Mouse (Mus musculus): ENCODE data around the gene Tbx4.
A peak's percentile ranks its signal among the peaks of the same experiment; 100 is the strongest.

Tbx4 gene

DNA sequence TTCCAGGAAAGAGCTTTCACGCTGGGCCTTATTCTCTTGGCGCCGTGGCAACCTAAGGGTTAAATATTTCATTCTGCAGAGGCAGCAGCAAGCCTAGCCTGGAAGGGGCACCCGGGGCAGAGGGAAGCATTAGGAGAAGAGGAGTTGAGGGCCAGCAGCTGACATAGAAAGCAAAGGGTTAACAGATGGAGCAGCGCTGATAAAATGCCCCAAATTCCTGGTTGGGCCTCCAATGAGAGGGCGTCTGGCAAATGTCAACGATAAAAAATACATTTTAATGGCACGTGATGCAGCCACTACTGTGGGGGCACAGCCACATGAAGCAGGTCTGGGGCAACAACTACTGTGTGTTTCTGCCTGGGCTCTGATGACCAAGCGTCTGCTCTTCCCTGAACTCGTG, 23.9 kb downstream of the Tbx4 start:
- no peak for DNase-seq

DNA sequence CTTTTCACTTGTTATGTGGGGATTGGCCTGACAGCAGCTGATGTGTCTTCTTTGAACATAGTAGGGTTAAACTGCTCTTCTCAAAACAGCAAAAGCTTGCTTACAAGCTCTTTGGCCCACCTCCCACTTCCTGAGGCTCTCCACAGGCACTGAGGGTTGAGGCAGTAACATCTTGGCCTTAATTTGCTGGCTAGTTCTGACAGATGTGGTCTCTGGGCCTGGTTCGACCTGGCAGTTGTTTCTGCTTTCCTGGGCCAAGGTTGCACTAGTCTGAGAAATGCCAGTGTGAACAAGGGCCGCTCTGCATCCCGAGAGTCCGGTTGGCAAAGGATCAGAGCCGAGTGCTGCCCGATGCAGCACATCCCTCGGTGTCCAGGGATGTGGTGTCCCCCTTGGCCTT, 27.3 kb downstream of the Tbx4 start:
- no peak for DNase-seq

DNA sequence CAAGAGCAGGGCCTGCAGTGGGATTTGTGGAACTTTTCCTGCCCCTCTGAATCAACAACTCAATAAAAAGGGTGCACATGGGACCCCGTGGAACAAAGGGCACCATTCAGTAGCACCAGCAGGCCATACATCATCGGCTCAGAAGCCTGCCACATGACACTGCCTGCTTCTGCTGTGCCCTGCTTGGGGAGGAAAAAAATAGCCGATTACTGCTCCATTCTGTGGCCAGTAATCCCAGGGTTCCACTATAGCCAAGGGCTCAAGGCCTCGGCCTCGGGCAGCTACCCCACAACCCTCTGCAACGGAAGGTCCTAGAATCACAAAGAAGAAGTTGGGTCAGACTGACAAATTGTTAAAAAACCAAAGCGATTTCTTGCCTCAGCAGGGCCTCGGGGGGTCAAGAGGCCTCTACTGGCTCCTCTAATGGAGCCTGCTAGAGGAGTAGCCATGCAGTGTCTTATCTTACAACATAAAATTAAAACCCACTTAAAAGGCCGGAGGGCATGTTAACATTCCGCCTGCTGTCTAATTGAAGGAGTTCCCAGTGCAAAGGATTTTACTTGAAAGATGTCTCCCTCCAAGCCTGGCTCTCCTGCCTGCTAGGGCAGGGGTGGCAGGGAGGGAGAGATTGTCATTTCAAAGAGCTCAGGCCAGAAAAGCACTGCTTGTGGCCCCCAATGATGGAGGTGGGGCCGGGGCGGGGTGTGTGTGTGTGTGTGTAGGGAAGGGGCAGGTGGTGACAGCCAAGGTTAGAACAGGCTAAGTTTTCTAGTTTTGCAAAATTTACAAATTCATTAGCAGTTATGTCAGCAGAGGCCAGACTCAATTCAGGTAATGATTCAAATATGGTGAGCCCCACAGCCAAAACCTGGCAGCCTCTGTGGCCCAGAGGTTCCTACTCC, 31.1 kb downstream of the Tbx4 start:
- no peak for DNase-seq

DNA sequence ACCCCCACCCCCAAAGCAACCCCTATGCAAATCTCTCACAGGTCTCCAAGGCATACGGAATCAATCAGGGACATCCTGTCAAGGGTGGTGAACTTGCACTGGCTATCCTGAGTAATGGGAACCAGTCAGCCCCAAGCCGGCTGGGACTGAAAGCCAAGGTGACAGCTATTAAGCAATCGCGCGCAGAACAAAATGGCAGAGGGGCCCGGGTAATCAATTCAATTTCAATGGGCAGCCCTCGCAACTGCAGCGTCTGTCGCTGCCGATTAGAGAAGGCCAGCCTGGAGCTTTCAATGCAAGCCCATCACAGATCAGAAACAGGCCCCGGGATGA, 31.7 kb downstream of the Tbx4 start:
- no peak for DNase-seq

DNA sequence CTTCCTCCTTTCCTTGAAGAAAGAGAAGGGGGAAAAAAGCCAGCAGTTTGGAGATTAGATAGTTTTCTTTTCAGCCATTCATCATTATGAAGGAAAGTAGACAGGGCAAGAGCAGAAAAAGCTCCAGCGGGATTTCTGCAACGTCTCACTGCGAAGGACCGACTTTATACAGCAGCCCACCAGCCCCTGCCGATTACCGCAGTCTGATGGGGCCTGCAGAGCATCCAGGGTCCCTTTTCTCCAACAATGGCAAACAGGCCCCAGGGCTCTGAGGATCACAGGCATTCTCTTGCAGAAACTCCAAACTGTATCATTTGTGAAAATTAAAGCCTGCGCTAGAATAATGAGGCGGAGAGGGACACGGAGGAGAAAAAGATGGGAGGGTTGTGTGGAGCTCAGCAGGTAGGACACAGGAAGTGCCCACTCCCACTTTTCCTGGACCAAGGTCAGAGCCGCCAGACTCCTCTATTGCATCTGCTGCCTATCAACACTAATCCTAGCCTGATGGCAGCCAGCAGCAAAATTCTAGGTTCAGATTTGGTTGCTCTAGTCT, 32.2 kb downstream of the Tbx4 start:
- DNase-seq, result no peak

DNA sequence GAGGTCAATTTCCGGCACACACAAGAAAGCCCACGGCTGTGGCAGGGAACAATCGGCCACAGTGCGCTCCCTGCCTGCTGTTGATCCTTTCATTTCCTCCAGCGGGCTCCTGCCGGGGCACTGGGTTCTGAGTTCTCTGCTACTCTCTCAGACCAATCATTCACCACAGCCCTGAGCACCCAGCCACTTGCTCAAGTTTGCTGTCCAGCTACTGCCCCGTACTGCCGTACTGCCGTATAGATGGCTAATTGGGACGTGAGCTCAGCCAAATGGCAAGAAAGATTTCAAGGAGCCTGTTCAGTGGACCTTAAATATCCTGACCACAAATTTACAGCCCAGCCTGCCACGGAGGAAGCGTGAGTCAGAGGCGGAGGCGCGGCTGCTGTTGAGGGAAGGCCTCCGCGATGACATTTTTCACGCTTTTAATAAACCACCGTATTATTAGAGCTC, 39.1 kb downstream of the Tbx4 start:
- DNase-seq, result peak; percentile 15

DNA sequence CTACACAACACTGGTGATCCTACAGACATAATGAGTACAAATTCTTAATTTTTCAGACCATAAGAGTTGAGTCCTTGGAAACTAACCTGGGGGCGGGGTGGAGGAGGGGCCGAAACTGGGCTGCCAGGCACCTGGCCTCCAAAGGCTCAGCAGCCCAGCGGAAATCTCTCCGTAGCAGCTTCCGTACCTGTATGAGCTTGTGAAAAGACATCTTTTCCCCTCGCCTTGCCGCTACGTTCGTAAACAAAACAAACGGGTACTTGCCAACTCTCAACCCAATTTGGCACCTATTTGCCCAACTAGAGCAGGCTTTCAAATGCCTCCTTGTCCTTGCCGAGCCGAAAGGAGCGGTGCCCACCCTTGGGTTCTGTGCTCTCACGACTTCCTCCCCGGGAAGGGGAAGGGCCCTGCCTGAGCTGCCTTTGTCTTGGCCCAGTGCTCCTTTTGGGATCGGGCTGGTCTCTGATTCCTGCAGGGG, 40.1 kb downstream of the Tbx4 start:
- no peak for DNase-seq

DNA sequence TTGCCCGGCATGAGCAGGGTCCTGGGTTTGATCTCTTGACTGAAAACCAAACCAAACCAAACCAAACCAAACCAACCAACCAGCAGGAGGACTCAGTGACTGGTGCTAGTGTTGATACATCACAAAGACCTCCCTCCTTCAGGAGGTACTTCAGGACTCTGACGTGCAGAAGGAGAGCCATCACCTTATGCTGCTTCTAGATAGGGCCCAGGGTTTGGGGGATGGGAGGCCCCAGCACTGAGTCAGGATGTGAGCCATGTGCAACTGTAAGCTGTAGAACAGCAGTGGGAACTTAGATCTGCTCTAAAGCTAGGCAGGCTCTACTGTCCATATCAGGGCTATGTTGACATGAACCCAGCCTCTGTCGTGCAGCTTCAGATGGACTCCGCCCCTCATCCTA, 41.9 kb downstream of the Tbx4 start:
- DNase-seq, result no peak

DNA sequence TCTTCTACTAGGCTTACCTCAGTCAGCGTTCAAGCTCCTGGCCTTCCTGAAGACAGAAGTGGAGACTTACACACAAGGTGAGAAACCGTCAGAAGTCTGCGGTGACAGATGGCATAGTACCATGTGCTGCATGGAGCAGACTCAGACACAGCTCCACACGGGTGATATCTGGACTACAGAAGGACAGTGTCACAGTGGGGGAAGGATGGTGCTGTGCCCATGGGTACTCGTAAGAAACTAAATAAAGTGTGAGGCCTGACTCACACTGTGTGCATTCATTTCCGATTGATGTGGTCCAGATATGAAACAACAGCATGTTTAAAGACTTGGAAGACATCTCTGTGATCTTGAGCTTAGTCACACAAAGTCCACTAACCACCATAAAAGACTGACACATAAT, 43.4 kb downstream of the Tbx4 start:
- no peak for DNase-seq

DNA sequence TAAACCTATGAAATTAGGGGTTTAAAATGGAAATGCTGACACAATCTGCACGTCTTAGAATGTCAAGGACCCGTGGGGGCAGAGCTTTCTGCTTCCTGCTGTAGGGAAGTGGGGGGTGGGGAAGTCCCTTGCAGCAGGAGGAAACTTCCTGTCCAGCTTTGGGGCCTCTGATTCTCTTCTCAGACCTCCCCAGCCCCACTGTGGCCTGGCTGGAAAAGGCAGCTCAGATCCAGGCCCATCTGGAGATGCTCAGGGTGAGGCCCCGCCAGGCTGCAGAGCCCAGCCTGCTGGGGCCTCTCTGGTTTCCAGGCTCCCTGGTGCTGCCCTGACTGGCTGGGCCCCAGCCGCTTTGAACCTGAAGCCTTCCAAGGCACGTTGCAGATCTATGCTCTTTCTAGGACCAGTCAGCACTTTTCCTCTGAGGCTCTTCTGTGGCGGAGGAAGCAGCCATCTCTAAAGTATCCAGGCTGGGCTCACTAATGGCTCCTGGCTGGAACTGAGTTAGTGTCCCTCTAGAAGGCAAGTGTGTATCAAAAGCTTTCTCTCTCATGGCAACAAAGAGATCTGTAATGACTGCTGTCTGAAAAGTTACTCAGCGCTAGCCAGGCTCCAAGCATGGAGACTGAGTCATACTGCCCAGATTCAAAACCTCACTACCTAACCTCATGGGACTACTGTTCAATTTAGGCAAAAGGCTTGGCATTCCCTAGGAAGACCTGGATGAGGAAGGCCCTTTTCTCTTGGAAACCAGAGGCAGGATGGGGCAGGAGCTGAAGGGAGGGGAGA, 55.8 kb downstream of the Tbx4 start:
- no peak for DNase-seq

DNA sequence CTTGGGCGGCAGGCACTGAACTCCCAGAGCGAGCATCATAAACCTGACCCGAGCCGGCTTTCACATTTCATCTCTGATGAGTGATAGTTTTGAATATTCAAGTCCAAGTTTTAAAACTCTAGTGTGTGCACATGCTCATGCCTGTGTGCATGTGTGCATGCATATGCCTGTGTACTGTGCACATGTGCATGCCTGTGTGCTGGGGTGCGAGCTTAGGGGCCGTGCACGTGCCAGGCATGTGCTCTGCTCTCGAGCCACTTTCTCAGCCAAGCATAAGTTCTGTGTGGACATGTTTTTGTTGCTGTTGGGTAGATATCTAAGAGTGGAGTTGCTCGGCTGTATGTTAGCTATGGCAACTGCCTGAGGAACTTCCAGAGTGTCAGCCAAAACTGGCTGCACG, 62.5 kb downstream of the Tbx4 start:
- no peak for DNase-seq

DNA sequence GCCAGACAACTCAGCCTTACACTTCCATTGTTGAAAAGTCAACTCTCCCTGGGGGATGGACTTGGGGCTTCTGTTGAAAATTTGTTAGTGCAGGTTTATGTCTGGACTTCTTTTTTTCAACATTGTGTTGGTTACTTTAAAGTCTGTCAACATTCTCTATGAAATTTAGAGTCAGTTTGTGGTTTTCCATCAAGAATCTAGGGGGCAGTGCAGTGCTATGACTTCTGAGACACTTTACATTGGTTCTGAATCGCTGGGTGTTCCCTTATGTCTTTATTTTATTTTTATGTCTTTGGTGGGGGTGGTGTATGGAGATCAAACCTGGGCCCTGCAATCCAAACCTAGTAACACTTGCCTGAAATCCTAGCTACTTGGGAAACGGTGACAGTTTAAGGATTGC, 63.5 kb downstream of the Tbx4 start:
- no peak for DNase-seq

DNA sequence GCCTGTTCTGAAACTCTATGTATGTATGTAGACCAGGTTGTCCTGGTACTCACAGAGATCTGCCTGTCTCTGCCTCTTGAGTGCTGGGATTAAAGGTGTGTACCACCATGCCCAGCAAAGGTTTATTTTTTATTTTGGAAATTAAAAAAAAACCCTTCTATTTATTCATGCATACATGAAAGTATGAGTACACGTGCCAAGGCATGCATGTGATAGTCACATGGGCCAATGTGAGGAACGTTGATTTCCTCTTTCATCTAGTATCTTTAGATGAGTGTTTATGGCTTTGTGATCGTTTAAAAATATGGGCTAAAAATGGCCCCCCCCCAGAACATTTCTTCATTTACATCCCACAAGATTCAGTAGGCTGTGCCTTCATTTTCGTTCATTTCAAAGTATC, 66.3 kb downstream of the Tbx4 start:
- no peak for DNase-seq

DNA sequence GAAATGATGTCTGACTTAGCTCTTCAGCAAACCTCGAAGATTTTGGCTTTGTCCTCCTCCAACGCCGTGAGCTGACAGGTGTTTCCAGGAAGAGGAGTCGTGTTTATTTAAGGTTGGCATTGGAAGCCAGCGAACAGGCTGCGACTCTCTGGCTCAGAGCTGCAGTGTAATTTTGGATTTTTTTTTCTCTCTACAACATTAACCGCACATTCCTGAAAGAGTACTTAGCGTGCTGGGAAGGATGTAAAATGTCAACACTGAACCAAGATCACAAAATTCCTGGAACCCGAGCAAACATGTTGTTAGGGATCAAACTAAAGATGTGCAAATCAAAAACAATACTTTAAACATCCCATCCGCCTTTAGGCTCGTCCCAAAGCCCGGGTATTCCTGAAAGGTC, 69.4 kb downstream of the Tbx4 start:
- no peak for DNase-seq

DNA sequence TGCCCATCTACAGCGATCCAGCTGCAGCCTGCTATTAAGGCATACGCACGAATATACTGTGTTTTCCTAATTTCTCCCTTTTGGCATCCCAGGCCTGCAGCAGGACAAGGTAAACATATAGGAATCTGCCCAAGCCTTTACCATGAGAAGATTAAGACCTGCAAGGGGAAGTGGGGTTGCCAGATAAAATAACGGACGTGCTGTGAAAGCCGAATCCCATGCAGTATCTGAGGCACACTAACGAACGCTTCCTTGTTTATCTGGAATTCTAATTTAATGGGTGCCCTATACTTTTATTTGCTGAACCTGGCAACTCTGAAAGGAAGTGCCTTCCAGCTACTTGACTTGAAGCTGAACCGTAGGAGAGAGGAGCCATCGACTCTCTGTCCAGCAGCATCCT, 70.2 kb downstream of the Tbx4 start:
- DNase-seq, result no peak

DNA sequence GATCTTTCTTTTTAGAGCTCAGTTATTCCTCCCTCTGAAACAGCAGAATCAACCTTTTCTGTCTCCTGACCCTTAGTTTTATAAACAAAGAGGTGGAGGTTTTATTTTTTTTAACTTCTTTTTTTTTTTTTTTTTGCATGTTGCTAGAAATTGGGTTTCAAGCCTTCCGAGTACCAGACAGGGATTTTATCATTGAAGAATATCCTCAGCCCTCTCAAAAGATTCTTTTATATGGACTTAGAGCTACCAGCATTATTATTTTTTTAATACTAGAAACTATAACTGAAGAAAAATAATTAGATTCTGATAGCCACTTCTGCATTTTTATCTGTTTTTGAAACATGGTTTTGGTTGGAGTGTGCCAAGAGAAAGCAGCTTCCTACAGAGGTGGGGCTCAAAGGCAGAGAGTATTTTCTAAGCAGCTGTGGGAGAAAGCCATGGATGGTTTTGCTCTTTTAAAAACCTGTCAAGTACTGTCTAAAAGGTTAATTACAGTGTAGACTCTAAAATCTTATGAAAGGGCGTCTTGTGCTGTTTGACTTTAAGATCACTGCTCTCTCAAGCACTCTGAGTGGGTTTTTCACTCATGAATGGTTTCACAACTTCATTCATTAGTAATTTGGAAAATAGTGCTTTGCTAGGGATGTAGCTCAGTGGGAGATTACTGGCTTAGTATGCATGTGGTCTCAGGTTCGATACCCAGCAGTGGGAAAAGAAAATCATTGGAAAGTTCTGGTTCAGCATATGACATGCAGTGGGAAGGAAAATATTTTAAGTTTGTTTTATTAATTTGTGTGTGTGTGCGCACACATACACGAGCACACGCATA, 70.9 kb downstream of the Tbx4 start:
- DNase-seq, result no peak

DNA sequence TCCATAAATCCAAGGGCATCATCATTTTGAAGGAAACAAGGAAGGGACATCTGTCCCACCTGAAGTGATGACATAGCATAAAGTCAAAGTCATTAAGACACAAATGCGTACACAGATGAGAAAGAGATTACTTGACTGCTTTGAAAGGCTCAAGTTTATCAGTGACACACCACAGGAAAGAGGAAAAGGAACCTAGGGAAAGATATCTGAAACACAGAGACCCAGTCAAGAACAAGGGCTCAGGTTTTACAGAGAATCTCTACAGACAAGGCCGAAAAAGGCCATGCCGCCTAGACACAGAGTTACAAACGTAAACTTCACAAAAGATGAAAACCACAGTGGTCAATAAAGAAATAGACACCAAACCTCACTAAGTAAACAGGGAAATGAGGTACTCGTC, 73.6 kb downstream of the Tbx4 start:
- no peak for DNase-seq

DNA sequence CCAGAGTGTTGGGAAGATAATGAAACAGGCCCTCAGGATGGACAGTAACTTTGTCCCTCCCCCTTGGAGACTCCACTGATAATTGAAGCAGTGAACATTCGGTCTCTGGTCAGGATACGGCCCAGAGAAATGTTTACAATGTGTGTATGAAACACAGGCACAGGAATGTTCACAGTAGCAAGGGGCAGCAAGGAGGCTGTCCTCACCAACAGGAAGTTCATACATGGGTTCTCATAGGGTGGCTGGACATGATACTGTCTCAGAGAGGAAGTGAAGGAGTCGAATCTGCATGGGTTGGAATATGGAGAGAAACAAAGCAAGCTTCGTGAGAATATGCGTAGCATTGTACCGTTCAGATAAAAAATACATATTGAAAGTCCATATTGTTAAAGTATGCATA, 74.1 kb downstream of the Tbx4 start:
- no peak for DNase-seq

DNA sequence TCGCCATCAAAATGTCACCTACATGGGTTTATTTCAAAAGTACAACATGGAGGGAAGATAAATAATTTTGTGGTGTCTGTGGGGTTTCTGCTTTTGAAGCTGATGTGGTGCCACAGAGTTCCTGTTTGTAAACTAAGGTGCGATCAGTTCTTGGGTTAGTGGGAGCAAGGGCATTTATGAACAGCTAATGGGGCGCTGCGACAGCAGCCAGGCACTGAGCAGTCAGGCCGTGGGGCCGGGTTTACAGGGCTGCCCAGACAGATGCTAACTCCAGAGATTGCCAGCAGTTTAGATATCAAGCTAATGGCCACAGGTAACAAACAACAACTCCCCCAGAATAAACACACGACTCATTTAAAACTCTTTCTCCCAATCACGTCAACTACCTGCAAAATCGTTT, 75.3 kb downstream of the Tbx4 start:
- no peak for DNase-seq
